Mouse (Mus musculus) heart, adult 2 months (tissue): ENCODE results near the gene Tmem181a.
"Not testable (repeated sequence)": the region's sequence is repeated elsewhere in the genome, so short reads cannot be mapped to it uniquely, and the experiment has no call there.

Experiments
- CTCF ChIP-seq: fragments of 200-600 bp; IDR thresholded peaks from 2 replicates; pipeline ENCODE4 v1.8.1; 2022; ENCODE audit warnings: antibody characterized with exemption, mild to moderate bottlenecking, moderate library complexity
- POLR2A ChIP-seq: fragments of 200-500 bp; IDR thresholded peaks from 2 replicates; pipeline ENCODE4 v1.6.1; 2011; ENCODE audit warnings: mild to moderate bottlenecking, low read depth, low read length, control low read depth; ENCODE audit not compliant: insufficient read depth

GRCm38 (mm10) chr17:6306503-6306902 lies 49.8 kb downstream of the Tmem181a start:
- TF ChIP-seq CTCF, POLR2A: not testable (repeated sequence)
